Mouse (Mus musculus) ovary, postnatal 36 days (tissue): ENCODE results near the gene Trdn.

Experiments
- DNase-seq: peaks from one replicate; pipeline ENCODE4 v3.0.0; 2022; ENCODE audit warnings: low spot score, mixed read lengths

Gene Trdn

GRCm38 (mm10) chr10:33375474-33376029 lies 295.2 kb downstream of the Trdn start:
- DNase-seq = no peak
